Mouse (Mus musculus) midbrain, embryonic 15.5 days (tissue): Measurements from ENCODE around the gene Rai1. TPM values are rescaled to one million over a fixed set of nuclear protein-coding genes. Genes with fewer than 3 reads are reported as not detected.

Experiments
- ATAC-seq: fragments of 200-750 bp; cut with Nextera tagmentation; replicated peaks from 2 replicates; pipeline ENCODE4 v1.8.0; 2017; ENCODE audit warnings: moderate TSS enrichment
- H3K27ac ChIP-seq: fragments of 300-500 bp; sonication (generic); 2 replicates; pipeline ENCODE4 v1.5.1; 2015; ENCODE audit warnings: mild to moderate bottlenecking, inconsistent platforms
- H3K27me3 ChIP-seq: fragments of 300-500 bp; sonication (generic); replicated peaks from 2 replicates; pipeline ENCODE4 v1.6.1; 2015; ENCODE audit warnings: inconsistent platforms
- H3K36me3 ChIP-seq: fragments of 300-500 bp; sonication (generic); replicated peaks from 2 replicates; pipeline ENCODE4 v1.6.1; 2015; ENCODE audit warnings: inconsistent platforms
- H3K4me1 ChIP-seq: fragments of 300-500 bp; sonication (generic); 2 replicates; pipeline ENCODE4 v1.6.1; 2015; ENCODE audit warnings: inconsistent platforms
- H3K4me2 ChIP-seq: fragments of 300-500 bp; sonication (generic); 2 replicates; pipeline ENCODE4 v1.6.1; 2015; ENCODE audit warnings: inconsistent platforms, mild to moderate bottlenecking, moderate library complexity
- H3K4me3 ChIP-seq: fragments of 300-500 bp; sonication (generic); 2 replicates; pipeline ENCODE4 v1.5.1; 2015; ENCODE audit warnings: mild to moderate bottlenecking, inconsistent platforms
- H3K9ac ChIP-seq: fragments of 300-500 bp; sonication (generic); 2 replicates; pipeline ENCODE4 v1.6.1; 2015; ENCODE audit warnings: mild to moderate bottlenecking, inconsistent platforms
- H3K9me3 ChIP-seq: fragments of 300-500 bp; sonication (generic); 2 replicates; pipeline ENCODE4 v1.6.1; 2016; ENCODE audit warnings: inconsistent platforms
- WGBS: fragments of 180-500 bp; shearing (Covaris S2); methylation state at CpG from one replicate; pipeline ENCODE4 v1.1.7; 2015; ENCODE audit warnings: mixed read lengths; 5-methylcytosine and 5-hydroxymethylcytosine counted together
- polyA plus RNA-seq: library from polyadenylated mRNA; unstranded; fragments of >200 nt; fragmentation: Nextera tagmentation; extraction: Ambion mirVana; gene quantifications from 2 replicates; pipeline ENCODE4 v1.2.1, GENCODE M21; 2015

Gene Rai1
- polyA plus RNA-seq, 1 experiment from 2014 or later: 34.7 TPM

- H3K27ac ChIP-seq: peak within 1 kb of the TSS; percentile 55
- peak; percentile 70 for ATAC-seq
- WGBS: 6% methylated on average over 46 of the region's 46 CpGs
- H3K27me3 ChIP-seq: no peaks in the 10 kb centered on the region
- no peaks in the 10 kb centered on the region for H3K9me3 ChIP-seq
- H3K4me1 ChIP-seq: peaks cover 25% of the 10 kb centered on the region
- H3K4me2 ChIP-seq: peak within 1 kb of the TSS; percentile 55
- peak within 1 kb of the TSS; percentile 27 for H3K4me3 ChIP-seq
- H3K9ac ChIP-seq: no peak within 1 kb of the TSS
- no peaks in the 10 kb centered on the region for H3K36me3 ChIP-seq
These were observed 117.8 kb downstream of the Rai1 start, which contains the start of gene Srebf1 for GRCm38 (mm10) chr11:60222469-60223236. TSS of gene Srebf1 (minus strand) at chr11:60222581.

- Histone ChIP-seq H3K36me3 (0 out of 2 replicates have a peak, but pooled peaks cover 11% of the 10 kb centered on the region), H3K4me1 (peaks cover 23% of the 10 kb centered on the region), H3K4me3 (no peak overlapping the region), H3K9me3 (no peaks in the 10 kb centered on the region), H3K4me2 (no peak overlapping the region), H3K27me3 (no peaks in the 10 kb centered on the region), H3K27ac (no peak overlapping the region), H3K9ac (no peak overlapping the region)
- ATAC-seq: no peak
- 51% methylated on average over 4 of the region's 4 CpGs for WGBS
These were observed 119.9 kb downstream of the Rai1 start for GRCm38 (mm10) chr11:60224676-60225075.

- H3K9ac ChIP-seq: no peak overlapping the region
- H3K27me3 ChIP-seq: no peaks in the 10 kb centered on the region
- H3K4me3 ChIP-seq: no peak overlapping the region
- no peak for ATAC-seq
- no peak overlapping the region for H3K27ac ChIP-seq
- 0 out of 2 replicates have a peak, but pooled peaks cover 12% of the 10 kb centered on the region for H3K36me3 ChIP-seq
- H3K4me2 ChIP-seq: no peak overlapping the region
- peaks cover 12% of the 10 kb centered on the region for H3K4me1 ChIP-seq
- 68% methylated on average over 1 of the region's 1 CpGs for WGBS
- no peaks in the 10 kb centered on the region for H3K9me3 ChIP-seq
These were observed 121.1 kb downstream of the Rai1 start for GRCm38 (mm10) chr11:60225874-60226273.

- Histone ChIP-seq H3K9ac (no peak overlapping the region), H3K4me3 (no peak overlapping the region), H3K36me3 (0 out of 2 replicates have a peak, but pooled peaks cover 12% of the 10 kb centered on the region), H3K4me1 (peaks cover 9% of the 10 kb centered on the region; the same call in 1 of the 2 replicates), H3K27me3 (no peaks in the 10 kb centered on the region), H3K4me2 (no peak overlapping the region), H3K9me3 (no peaks in the 10 kb centered on the region), H3K27ac (no peak overlapping the region)
- WGBS: 75% methylated on average over 3 of the region's 3 CpGs
- ATAC-seq: no peak
These were observed 123.7 kb downstream of the Rai1 start for GRCm38 (mm10) chr11:60228525-60228924.

GRCm38 (mm10) chr11:60229821-60230220, 125.0 kb downstream of the Rai1 start:
- Histone ChIP-seq H3K4me1 (peaks cover 11% of the 10 kb centered on the region; the same call in 1 of the 2 replicates), H3K9ac (no peak overlapping the region), H3K9me3 (no peaks in the 10 kb centered on the region), H3K27ac (no peak overlapping the region), H3K36me3 (0 out of 2 replicates have a peak, but pooled peaks cover 12% of the 10 kb centered on the region), H3K4me2 (no peak overlapping the region), H3K27me3 (no peaks in the 10 kb centered on the region), H3K4me3 (no peak overlapping the region)
- no peak for ATAC-seq
- 68% methylated on average over 13 of the region's 13 CpGs for WGBS

GRCm38 (mm10) chr11:60230512-60230911, 125.7 kb downstream of the Rai1 start:
- Histone ChIP-seq H3K27ac (no peak overlapping the region), H3K9ac (no peak overlapping the region), H3K4me1 (peaks cover 11% of the 10 kb centered on the region; the same call in 1 of the 2 replicates), H3K4me3 (no peak overlapping the region), H3K36me3 (0 out of 2 replicates have a peak, but pooled peaks cover 12% of the 10 kb centered on the region), H3K27me3 (no peaks in the 10 kb centered on the region), H3K9me3 (no peaks in the 10 kb centered on the region), H3K4me2 (no peak overlapping the region)
- no peak for ATAC-seq
- 87% methylated on average over 7 of the region's 7 CpGs for WGBS

- WGBS: 52% methylated on average over 3 of the region's 3 CpGs
- no peak overlapping the region for H3K9ac ChIP-seq
- 0 out of 2 replicates have a peak, but pooled peaks cover 12% of the 10 kb centered on the region for H3K36me3 ChIP-seq
These were observed 126.5 kb downstream of the Rai1 start for GRCm38 (mm10) chr11:60231326-60231725.

GRCm38 (mm10) chr11:60231951-60232350, 127.1 kb downstream of the Rai1 start:
- no peak overlapping the region for H3K4me2 ChIP-seq
- H3K27me3 ChIP-seq: no peaks in the 10 kb centered on the region
- no peak for ATAC-seq
- no peak overlapping the region for H3K9ac ChIP-seq
- WGBS: 36% methylated on average over 4 of the region's 4 CpGs
- H3K36me3 ChIP-seq: peaks cover 12% of the 10 kb centered on the region; the same call in 1 of the 2 replicates
- H3K4me3 ChIP-seq: no peak overlapping the region
- H3K9me3 ChIP-seq: no peaks in the 10 kb centered on the region
- H3K27ac ChIP-seq: no peak overlapping the region
- H3K4me1 ChIP-seq: peaks cover 11% of the 10 kb centered on the region; the same call in 1 of the 2 replicates

More at GRCm38 (mm10) chr11:60231326-60231725, 126.5 kb downstream of the Rai1 start:
- Histone ChIP-seq H3K9me3 (no peaks in the 10 kb centered on the region), H3K4me2 (no peak overlapping the region), H3K27me3 (no peaks in the 10 kb centered on the region), H3K4me3 (no peak overlapping the region), H3K4me1 (peaks cover 11% of the 10 kb centered on the region; the same call in 1 of the 2 replicates), H3K27ac (no peak overlapping the region)
- ATAC-seq: no peak

- Histone ChIP-seq H3K27me3 (no peaks in the 10 kb centered on the region), H3K4me1 (peaks cover 11% of the 10 kb centered on the region; the same call in 1 of the 2 replicates), H3K9ac (no peak overlapping the region), H3K27ac (no peak overlapping the region), H3K4me3 (no peak overlapping the region), H3K36me3 (peaks cover 12% of the 10 kb centered on the region; the same call in 1 of the 2 replicates), H3K4me2 (no peak overlapping the region), H3K9me3 (no peaks in the 10 kb centered on the region)
- WGBS: 76% methylated on average over 14 of the region's 14 CpGs
- no peak for ATAC-seq
These were observed 127.7 kb downstream of the Rai1 start for GRCm38 (mm10) chr11:60232441-60233058.

- no peaks in the 10 kb centered on the region for H3K27me3 ChIP-seq
- H3K9ac ChIP-seq: no peak overlapping the region
- peaks cover 12% of the 10 kb centered on the region; the same call in 1 of the 2 replicates for H3K36me3 ChIP-seq
- H3K9me3 ChIP-seq: no peaks in the 10 kb centered on the region
- WGBS: 58% methylated on average over 8 of the region's 8 CpGs
- no peak for ATAC-seq
- peaks cover 11% of the 10 kb centered on the region; the same call in 1 of the 2 replicates for H3K4me1 ChIP-seq
- H3K4me3 ChIP-seq: no peak overlapping the region
- no peak overlapping the region for H3K4me2 ChIP-seq
- peak overlapping the region; percentile 69; the same call in 1 of the 2 replicates for H3K27ac ChIP-seq
These were observed 128.4 kb downstream of the Rai1 start for GRCm38 (mm10) chr11:60233235-60233634.

GRCm38 (mm10) chr11:60235351-60235750, 130.5 kb downstream of the Rai1 start:
- H3K9me3 ChIP-seq: no peaks in the 10 kb centered on the region
- no peak overlapping the region for H3K9ac ChIP-seq
- H3K4me2 ChIP-seq: no peak overlapping the region
- no peak overlapping the region for H3K4me3 ChIP-seq
- 89% methylated on average over 5 of the region's 5 CpGs for WGBS
- H3K27ac ChIP-seq: no peak overlapping the region
- peaks cover 11% of the 10 kb centered on the region; the same call in 1 of the 2 replicates for H3K4me1 ChIP-seq
- no peaks in the 10 kb centered on the region for H3K27me3 ChIP-seq
- H3K36me3 ChIP-seq: peaks cover 7% of the 10 kb centered on the region; the same call in 1 of the 2 replicates
- ATAC-seq: no peak

- Histone ChIP-seq H3K36me3 (peaks cover 22% of the 10 kb centered on the region; the same call in 1 of the 2 replicates), H3K27ac (no peak overlapping the region), H3K27me3 (no peaks in the 10 kb centered on the region), H3K9ac (no peak overlapping the region), H3K9me3 (no peaks in the 10 kb centered on the region), H3K4me1 (no peaks in the 10 kb centered on the region), H3K4me3 (no peak overlapping the region), H3K4me2 (no peak overlapping the region)
- WGBS: 82% methylated on average over 4 of the region's 4 CpGs
- no peak for ATAC-seq
These were observed 135.7 kb downstream of the Rai1 start for GRCm38 (mm10) chr11:60240509-60240908.
